Mouse (Mus musculus): ENCODE results near the gene Psd4.

GRCm38 (mm10) chr2:24456841-24457240, 89.5 kb downstream of the Psd4 start:
- TF ChIP-seq CTCF (conservative IDR thresholded peaks at IDR 0.05; ENCODE audit: insufficient read depth, insufficient read length, low read depth, low read length) (no peak), POLR2A (IDR thresholded peaks at IDR 0.05; ENCODE audit: low read depth, low read length) (no peak)

Measured in kidney, adult 2 months (tissue).